Mouse (Mus musculus) MEL (cell line): ENCODE results near the gene Gm10295. TPM values are rescaled to one million over a fixed set of nuclear protein-coding genes. Genes with fewer than 3 reads are reported as not detected.

Experiments
- DNase-seq: peaks from one replicate; pipeline ENCODE4 v3.0.0; 2011; ENCODE audit warnings: low read depth, low spot score
- H3K27ac ChIP-seq: 2 replicates; pipeline ENCODE4 v1.5.1; 2012; ENCODE audit warnings: low read depth, mild to moderate bottlenecking, control low read depth, low read length, moderate library complexity; ENCODE audit not compliant: control insufficient read depth
- H3K27me3 ChIP-seq, 2 experiments: fragments of 150-350 bp in 1 of 2; sonication (generic) in 1 of 2; 2 replicates each; pipeline ENCODE4 v1.6.1; 2012; ENCODE audit warnings: low read length in 2 of 2, mild to moderate bottlenecking in 2 of 2, improper control_type of control experiment in 1 of 2, moderate library complexity in 1 of 2; ENCODE audit not compliant: insufficient read depth in 2 of 2, control insufficient read depth in 1 of 2
- H3K36me3 ChIP-seq, 2 experiments: 2 replicates each; pipeline ENCODE4 v1.6.1; 2012 to 2014; ENCODE audit warnings: low read length in 2 of 2, improper control_type of control experiment in 1 of 2, inconsistent platforms in 1 of 2, mild to moderate bottlenecking in 1 of 2; ENCODE audit not compliant: insufficient read depth in 2 of 2, control insufficient read depth in 1 of 2
- H3K4me1 ChIP-seq, 2 experiments: fragments of 150-350 bp in 1 of 2; sonication (generic) in 1 of 2; 2 replicates each; pipeline ENCODE4 v1.6.1; 2012; ENCODE audit warnings: low read length in 2 of 2, improper control_type of control experiment in 1 of 2, mild to moderate bottlenecking in 1 of 2; ENCODE audit not compliant: insufficient read depth in 2 of 2, control insufficient read depth in 1 of 2
- H3K4me3 ChIP-seq, 2 experiments: fragments of 150-350 bp in 1 of 2; sonication (generic) in 1 of 2; 2 replicates each; pipeline ENCODE4 v1.5.1; 2012; ENCODE audit warnings: low read depth in 2 of 2, low read length in 2 of 2, mild to moderate bottlenecking in 2 of 2, moderate library complexity in 2 of 2, control low read depth in 1 of 2, improper control_type of control experiment in 1 of 2; ENCODE audit not compliant: control insufficient read depth in 1 of 2, insufficient read depth in 1 of 2
- H3K79me2 ChIP-seq: 2 replicates; pipeline ENCODE4 v1.6.1; 2012; ENCODE audit warnings: mild to moderate bottlenecking, low read length, moderate library complexity; ENCODE audit not compliant: control insufficient read depth, poor library complexity, insufficient read depth
- H3K9ac ChIP-seq: 2 replicates; pipeline ENCODE4 v1.6.1; 2012; ENCODE audit warnings: low read depth, mild to moderate bottlenecking, control low read depth, low read length, moderate library complexity; ENCODE audit not compliant: control insufficient read depth, poor library complexity, severe bottlenecking
- H3K9me3 ChIP-seq: fragments of 150-350 bp; sonication (generic); replicated peaks from 2 replicates; pipeline ENCODE4 v1.6.1; 2012; ENCODE audit warnings: mild to moderate bottlenecking, low read length, improper control_type of control experiment, moderate library complexity; ENCODE audit not compliant: insufficient read depth
- BHLHE40 ChIP-seq: IDR thresholded peaks from 2 replicates; pipeline ENCODE4 v1.6.1; 2012; ENCODE audit warnings: low read depth, mild to moderate bottlenecking, inconsistent platforms, low read length, improper control_type of control experiment, borderline replicate concordance
- CHD2 ChIP-seq: IDR thresholded peaks from 2 replicates; pipeline ENCODE4 v1.6.1; 2011; ENCODE audit warnings: low read length, improper control_type of control experiment
- CTCF ChIP-seq, 3 experiments: IDR thresholded peaks in 2 of 3; conservative IDR thresholded peaks in 1 of 3; 2 replicates each; pipeline ENCODE4 v1.5.1; 2011 to 2012; ENCODE audit warnings: low read length in 3 of 3, low read depth in 2 of 3, mild to moderate bottlenecking in 2 of 3, improper control_type of control experiment in 1 of 3, inconsistent platforms in 1 of 3, mixed read lengths in 1 of 3, moderate library complexity in 1 of 3; ENCODE audit not compliant: control insufficient read depth in 1 of 3, insufficient read depth in 1 of 3, poor library complexity in 1 of 3, severe bottlenecking in 1 of 3
- ELF1 ChIP-seq: IDR thresholded peaks from 2 replicates; pipeline ENCODE4 v1.6.1; 2014; ENCODE audit warnings: low read depth, mild to moderate bottlenecking, inconsistent platforms, low read length, improper control_type of control experiment, moderate library complexity
- GATA1 ChIP-seq: IDR thresholded peaks from 2 replicates; pipeline ENCODE4 v1.6.1; 2011; ENCODE audit warnings: low read depth, low read length, improper control_type of control experiment
- JUND ChIP-seq: IDR thresholded peaks from 2 replicates; pipeline ENCODE4 v1.6.1; 2011; ENCODE audit warnings: low read depth, mild to moderate bottlenecking, improper control_type of control experiment, low read length
- MAFK ChIP-seq: IDR thresholded peaks from 2 replicates; pipeline ENCODE4 v1.6.1; 2011; ENCODE audit warnings: low read depth, mild to moderate bottlenecking, low read length, improper control_type of control experiment, borderline replicate concordance
- MXI1 ChIP-seq: IDR thresholded peaks from 2 replicates; pipeline ENCODE4 v1.6.1; 2011; ENCODE audit warnings: mild to moderate bottlenecking, low read depth, low read length, improper control_type of control experiment
- MYC ChIP-seq: IDR thresholded peaks from 2 replicates; pipeline ENCODE4 v1.6.1; 2011; ENCODE audit warnings: low read depth, mild to moderate bottlenecking, low read length, improper control_type of control experiment, moderate library complexity
- NELFE ChIP-seq: IDR thresholded peaks from 2 replicates; pipeline ENCODE4 v1.6.1; 2011; ENCODE audit warnings: low read depth, low read length, improper control_type of control experiment
- POLR2A ChIP-seq, 2 experiments: IDR thresholded peaks; 2 replicates each; pipeline ENCODE4 v1.6.1; 2011 to 2012; ENCODE audit warnings: low read length in 2 of 2, mild to moderate bottlenecking in 2 of 2, control low read depth in 1 of 2, improper control_type of control experiment in 1 of 2, low read depth in 1 of 2, moderate library complexity in 1 of 2; ENCODE audit not compliant: control insufficient read depth in 1 of 2, insufficient read depth in 1 of 2, poor library complexity in 1 of 2
- POLR2AphosphoS2 ChIP-seq: IDR thresholded peaks from 2 replicates; pipeline ENCODE4 v1.6.1; 2011; ENCODE audit warnings: low read length, improper control_type of control experiment
- POLR2AphosphoS5 ChIP-seq: IDR thresholded peaks from 2 replicates; pipeline ENCODE4 v1.6.1; 2012; ENCODE audit warnings: low read depth, borderline replicate concordance, mild to moderate bottlenecking, inconsistent platforms, low read length, moderate library complexity, mixed read lengths
- TBP ChIP-seq: IDR thresholded peaks from 2 replicates; pipeline ENCODE4 v1.8.0; 2011; ENCODE audit warnings: low read depth, low read length, improper control_type of control experiment
- USF1 ChIP-seq: IDR thresholded peaks from 2 replicates; pipeline ENCODE4 v1.6.1; 2014; ENCODE audit warnings: low read depth, mild to moderate bottlenecking, inconsistent platforms, low read length, improper control_type of control experiment, moderate library complexity
- USF2 ChIP-seq, 2 experiments: IDR thresholded peaks; 2 replicates each; pipeline ENCODE4 v1.6.1; 2011 to 2012; ENCODE audit warnings: improper control_type of control experiment in 2 of 2, low read length in 2 of 2, borderline replicate concordance in 1 of 2, inconsistent platforms in 1 of 2, low read depth in 1 of 2, mild to moderate bottlenecking in 1 of 2; ENCODE audit not compliant: insufficient read depth in 1 of 2
- ZC3H11A ChIP-seq: IDR thresholded peaks from 2 replicates; pipeline ENCODE4 v1.6.1; 2012; ENCODE audit warnings: low read depth, mild to moderate bottlenecking, inconsistent platforms, low read length, improper control_type of control experiment
- ZKSCAN1 ChIP-seq: IDR thresholded peaks from 2 replicates; pipeline ENCODE4 v1.6.1; 2012; ENCODE audit warnings: low read depth, mild to moderate bottlenecking, inconsistent platforms, low read length, improper control_type of control experiment, moderate library complexity
- polyA plus RNA-seq, 2 experiments: library from polyadenylated mRNA; stranded (reverse) in 1 of 2; unstranded in 1 of 2; fragments of >175 nt in 1 of 2; fragments of >200 nt in 1 of 2; gene quantifications; 2 replicates each; pipeline versions ENCODE4 v1.2.1 to v1.2.4; 2012; ENCODE audit warnings: low replicate concordance in 2 of 2, low read depth in 1 of 2; ENCODE audit not compliant: insufficient read length in 2 of 2, insufficient read depth in 1 of 2, missing spikeins in 1 of 2
- total RNA-seq: library from RNA; depleted of rRNA; stranded (reverse); fragments of 300-350 nt; gene quantifications from 2 replicates; pipeline ENCODE4 v1.2.3, GENCODE M21; 2012

Gm10295 gene
- total and polyA plus RNA-seq, 3 experiments, result not detected

DNA sequence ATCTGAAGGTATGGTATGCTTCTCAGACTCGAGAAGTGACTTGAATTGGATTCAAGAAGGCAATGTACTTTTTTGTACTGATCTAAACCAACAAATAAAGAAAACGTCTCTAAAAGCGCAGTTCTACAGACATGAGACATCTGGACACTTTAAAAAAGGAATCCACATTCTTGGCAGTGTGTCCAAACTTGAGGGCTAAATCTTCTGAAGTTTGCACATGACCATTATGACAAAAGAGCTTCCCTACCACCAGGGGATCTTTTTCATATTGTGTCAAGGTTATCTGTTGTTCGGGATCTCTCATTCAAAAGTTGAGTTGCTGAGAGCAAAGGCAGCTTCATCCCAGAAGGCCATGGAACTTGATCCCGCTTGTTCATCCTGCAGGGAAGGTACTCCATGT lies 40.0 kb upstream of the Gm10295 start:
- Histone ChIP-seq H3K9me3 (no peaks in the 10 kb centered on the region), H3K79me2 (no peaks in the 10 kb centered on the region), H3K27me3 (no peaks in the 10 kb centered on the region)
- no peak for DNase-seq
- TF ChIP-seq JUND (no peak), USF1 (no peak), CTCF (IDR thresholded peaks at IDR 0.05 in 2 of 3, conservative IDR thresholded peaks at IDR 0.05 in 1 of 3; ENCODE audit: control insufficient read depth in 1 of 3, insufficient read depth in 1 of 3, low read depth in 2 of 3, low read length in 3 of 3, poor library complexity in 1 of 3, severe bottlenecking in 1 of 3) (no peak), CHD2 (no peak), USF2 (IDR thresholded peaks at IDR 0.05; ENCODE audit: borderline replicate concordance in 1 of 2, insufficient read depth in 1 of 2, low read depth in 1 of 2, low read length in 2 of 2) (no peak), ZC3H11A (no peak)
- TF ChIP-seq, all 39 proteins: peak for 0
- H3K36me3 ChIP-seq, result no peaks in the 10 kb centered on the region
- H3K27ac ChIP-seq, result no peak overlapping the region
- no peak overlapping the region for H3K4me3 ChIP-seq
- H3K9ac ChIP-seq, result no peak overlapping the region
- H3K4me1 ChIP-seq, result no peaks in the 10 kb centered on the region

DNA sequence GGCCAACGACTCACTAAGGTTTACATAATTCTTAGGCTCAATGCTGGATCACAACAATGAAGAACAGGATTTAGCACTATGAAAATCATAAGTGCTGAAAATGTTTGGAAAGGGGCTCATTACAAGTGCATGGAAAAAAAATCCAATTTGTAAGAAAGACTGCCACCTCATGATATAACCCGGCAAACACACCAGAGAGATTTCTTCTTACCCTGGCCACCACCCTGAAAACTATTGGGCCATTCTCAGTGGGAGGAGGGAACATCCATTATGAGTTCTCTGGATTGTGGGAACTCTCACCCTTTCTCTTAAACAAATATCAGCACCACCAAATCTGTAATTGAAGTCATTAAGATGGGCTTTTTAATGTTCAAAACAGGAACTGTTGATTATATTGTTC lies 39.0 kb upstream of the Gm10295 start:
- H3K27ac ChIP-seq, result no peak overlapping the region
- H3K9me3 ChIP-seq, result no peaks in the 10 kb centered on the region
- no peaks in the 10 kb centered on the region for H3K4me1 ChIP-seq
- H3K9ac ChIP-seq, result no peak overlapping the region
- DNase-seq, result no peak
- no peaks in the 10 kb centered on the region for H3K27me3 ChIP-seq
- TF ChIP-seq ELF1, result no peak
- no peak for TF ChIP-seq POLR2A (IDR thresholded peaks at IDR 0.05; ENCODE audit: control insufficient read depth in 1 of 2, insufficient read depth in 1 of 2, low read depth in 1 of 2, low read length in 2 of 2, poor library complexity in 1 of 2)
- no peak for TF ChIP-seq GATA1
- no peak for TF ChIP-seq JUND
- no peak for TF ChIP-seq NELFE
- TF ChIP-seq MXI1, result no peak
- no peaks in the 10 kb centered on the region for H3K36me3 ChIP-seq
- H3K4me3 ChIP-seq, result no peak overlapping the region
- no peaks in the 10 kb centered on the region for H3K79me2 ChIP-seq

DNA sequence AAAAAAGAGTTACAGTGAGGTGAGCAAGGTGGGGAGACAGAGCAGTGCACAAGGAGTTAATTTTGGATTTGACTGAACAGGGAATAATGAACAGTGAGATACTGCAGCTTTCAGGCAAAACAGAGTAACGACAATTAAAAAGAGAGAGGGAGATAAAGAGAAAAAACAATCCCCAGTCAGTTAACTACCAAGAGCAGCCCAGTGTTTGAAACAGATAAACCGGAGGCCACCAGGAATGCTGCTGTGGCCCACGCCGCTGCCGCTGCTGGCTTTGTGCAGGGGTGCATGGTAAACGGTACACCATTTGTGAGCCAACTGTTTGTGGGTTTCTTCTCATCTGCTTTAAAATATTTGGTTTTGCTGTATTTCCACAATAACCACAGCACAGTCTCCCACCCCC lies 34.8 kb upstream of the Gm10295 start:
- no peak for DNase-seq
- no peak overlapping the region for H3K9ac ChIP-seq

More for the DNA sequence above, 34.8 kb upstream of the Gm10295 start:
- Histone ChIP-seq H3K4me1 (no peaks in the 10 kb centered on the region), H3K4me3 (no peak overlapping the region), H3K9me3 (no peaks in the 10 kb centered on the region), H3K79me2 (no peaks in the 10 kb centered on the region), H3K27me3 (no peaks in the 10 kb centered on the region), H3K27ac (no peak overlapping the region), H3K36me3 (no peaks in the 10 kb centered on the region)
- TF ChIP-seq POLR2AphosphoS2 (no peak), TBP (no peak), USF1 (no peak), MAFK (no peak), ZKSCAN1 (no peak), MYC (no peak), BHLHE40 (no peak), POLR2AphosphoS5 (no peak), JUND (no peak)
